Mouse (Mus musculus) heart, adult 11 months (tissue): ENCODE measurements around the gene Hadh.

Experiments
- DNase-seq: peaks from one replicate; pipeline ENCODE4 v3.0.0; 2022

Gene Hadh

GRCm38 (mm10) chr3:131270381-131270780 is 1.5 kb downstream of the Hadh start:
- no peak for DNase-seq

- peak; percentile 92 for DNase-seq
Measured at GRCm38 (mm10) chr3:131266366-131267050, 5.4 kb downstream of the Hadh start.

GRCm38 (mm10) chr3:131265516-131265915 is 6.4 kb downstream of the Hadh start:
- peak; percentile 91 for DNase-seq

GRCm38 (mm10) chr3:131263766-131264486 is 8.0 kb downstream of the Hadh start:
- DNase-seq: peak; percentile 76

DNA sequence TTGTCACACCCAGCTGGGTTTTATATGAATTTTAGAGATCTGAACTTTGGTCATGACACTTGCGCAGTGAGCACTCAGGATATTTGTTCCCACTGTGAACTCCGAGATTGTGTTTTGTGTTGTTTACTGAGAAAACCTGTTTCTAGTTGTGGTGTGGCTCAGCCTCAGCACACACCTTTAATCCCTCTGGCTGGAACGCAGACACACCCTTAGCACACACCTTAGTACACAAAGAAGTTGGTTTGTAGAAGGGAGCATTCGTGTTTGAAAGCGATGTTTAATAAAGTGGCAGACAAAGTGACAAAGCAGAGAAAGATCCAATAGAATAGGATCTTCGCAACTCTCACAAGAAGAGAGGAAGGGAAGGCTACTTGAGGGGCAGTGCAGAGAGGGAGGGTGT is 11.5 kb downstream of the Hadh start:
- peak; percentile 25 for DNase-seq

DNA sequence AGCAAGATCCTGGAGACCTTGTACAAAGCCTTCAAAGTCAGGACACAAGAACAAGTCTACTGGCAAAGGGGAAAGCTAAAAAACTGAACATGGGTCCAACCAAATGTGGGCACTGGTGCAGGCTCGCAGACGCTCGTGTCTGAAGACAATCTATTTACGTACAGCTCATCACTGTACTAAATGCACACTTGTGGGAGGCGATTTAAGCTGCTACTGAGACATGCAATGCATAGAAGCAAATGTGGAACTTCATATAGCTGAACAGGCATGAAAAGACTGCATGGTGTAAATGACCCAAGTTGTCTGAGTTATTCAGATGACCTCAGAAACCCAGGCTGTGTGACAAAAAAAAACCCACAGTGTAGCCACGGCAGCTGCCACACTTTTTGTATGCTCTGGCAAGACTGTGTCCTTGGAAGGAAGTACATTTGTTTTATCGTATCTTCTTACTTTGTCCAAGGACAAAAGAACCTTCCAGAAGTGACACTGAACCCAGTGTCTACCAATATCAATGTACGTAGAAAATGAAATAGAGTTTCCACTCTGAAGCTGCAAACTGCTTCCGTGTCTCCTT is 12.4 kb downstream of the Hadh start:
- DNase-seq: no peak

DNA sequence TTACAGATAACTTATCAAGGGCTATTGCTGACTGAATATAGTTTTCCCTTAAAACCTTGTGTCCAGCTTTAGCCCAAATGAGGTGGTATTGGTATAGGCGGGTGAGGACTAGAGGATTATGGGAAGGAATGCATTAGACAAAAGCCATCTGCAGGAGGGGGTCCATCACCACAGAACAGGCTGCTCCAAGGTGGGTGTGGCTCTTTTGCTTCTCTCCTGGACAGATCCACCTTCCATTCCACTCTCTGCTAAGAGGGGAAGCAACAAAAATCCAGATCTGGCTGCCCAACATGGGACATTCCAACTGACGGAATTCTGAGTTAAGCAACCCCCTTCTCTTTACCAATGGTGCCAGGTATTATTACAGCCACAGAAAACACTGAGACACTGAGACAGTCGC is 13.0 kb downstream of the Hadh start:
- DNase-seq: no peak

DNA sequence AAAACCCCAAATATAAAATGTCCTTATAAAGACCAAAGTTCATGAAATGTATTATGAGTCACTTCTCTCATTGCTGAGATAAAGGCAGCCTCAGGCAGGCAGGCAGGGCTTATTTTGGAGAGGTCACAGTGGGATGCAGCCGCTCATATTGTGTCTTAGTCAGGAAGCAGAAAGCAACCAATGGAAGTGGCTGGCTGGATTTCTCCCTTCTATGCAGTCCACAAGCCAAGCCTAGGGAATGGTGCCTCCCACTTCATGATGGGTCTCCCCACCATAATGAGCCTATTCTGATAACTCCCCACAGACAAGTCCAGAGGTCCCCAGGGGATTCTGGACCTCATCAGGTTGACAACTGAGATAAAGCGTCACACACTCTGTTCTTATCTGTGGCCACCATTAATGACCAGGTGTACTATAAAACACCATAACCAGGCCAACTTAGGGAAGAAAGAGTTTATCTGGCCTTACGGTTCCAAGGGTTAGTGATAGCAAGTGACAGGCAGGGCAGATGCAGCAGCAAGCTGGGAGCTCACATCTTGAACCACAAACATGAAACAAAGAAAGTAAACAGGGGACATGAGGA is 16.4 kb downstream of the Hadh start:
- peak; percentile 74 for DNase-seq

- DNase-seq: no peak
Measured at GRCm38 (mm10) chr3:131254991-131255390, 16.9 kb downstream of the Hadh start.

- DNase-seq: peak; percentile 92
Measured at GRCm38 (mm10) chr3:131251601-131252000, 20.3 kb downstream of the Hadh start.

DNA sequence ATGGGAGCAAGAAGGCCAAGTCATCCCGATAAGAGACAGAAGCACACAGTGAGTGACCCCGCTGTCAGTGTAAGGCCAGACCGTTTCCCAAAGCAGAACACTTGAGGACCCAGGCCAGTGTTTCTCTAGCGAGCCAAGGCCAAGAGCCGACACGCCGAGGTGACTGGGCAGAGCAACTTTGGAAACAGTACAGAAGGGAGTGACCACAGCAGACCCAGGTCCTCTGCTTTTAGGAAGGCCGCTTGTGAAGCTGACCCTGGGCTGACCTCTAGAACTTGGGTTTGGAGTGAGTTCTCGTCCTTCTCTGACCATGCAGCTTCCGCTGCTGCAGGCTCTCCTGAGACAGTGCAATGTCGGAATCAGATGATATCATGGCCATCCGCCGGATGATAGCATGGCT is 20.9 kb downstream of the Hadh start:
- DNase-seq: peak; percentile 91

DNA sequence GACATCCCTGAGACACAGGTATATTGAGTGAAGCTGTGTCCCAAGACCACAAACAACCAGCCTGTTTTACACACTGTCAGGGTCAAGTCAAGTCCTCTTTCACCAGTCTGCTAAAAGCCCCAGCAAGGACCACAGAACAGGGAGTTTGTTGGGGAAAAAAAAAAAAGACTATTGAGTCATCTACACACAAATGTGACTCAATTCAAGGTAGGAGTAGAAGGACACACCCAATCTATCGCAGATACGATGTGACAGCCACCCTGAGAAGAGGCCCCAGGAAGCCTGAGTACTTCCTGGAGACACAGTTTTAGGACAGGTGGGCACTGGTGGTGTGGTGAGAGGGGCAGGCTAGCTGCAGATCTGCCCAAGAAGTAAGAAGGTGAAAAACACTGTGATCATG is 21.6 kb downstream of the Hadh start:
- DNase-seq: no peak

DNA sequence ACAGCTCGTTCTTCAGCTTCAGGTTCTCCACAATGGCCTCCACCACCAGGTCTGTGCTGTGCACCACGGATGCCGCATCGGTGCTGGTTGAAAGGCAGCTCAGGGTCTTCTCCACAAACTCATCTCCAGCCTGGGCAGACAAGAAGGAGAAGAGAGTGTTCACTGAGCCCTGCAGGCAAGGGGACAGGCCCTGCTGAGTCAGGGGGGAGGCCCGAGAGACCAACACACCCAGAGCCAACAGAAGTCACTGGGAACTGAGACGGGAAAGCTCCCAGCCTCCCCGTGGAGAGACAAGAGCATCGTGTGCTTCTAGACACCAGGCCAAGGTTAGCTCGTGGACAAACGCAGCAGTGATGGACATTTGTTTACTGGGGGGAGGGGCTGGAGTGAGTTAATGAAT is 23.5 kb downstream of the Hadh start:
- peak; percentile 81 for DNase-seq

- DNase-seq: no peak
Measured at GRCm38 (mm10) chr3:131247851-131248250, 24.1 kb downstream of the Hadh start.

- peak; percentile 85 for DNase-seq
Measured at GRCm38 (mm10) chr3:131247447-131247846, 24.5 kb downstream of the Hadh start.

- DNase-seq: no peak
Measured at GRCm38 (mm10) chr3:131246579-131247046, 25.3 kb downstream of the Hadh start.

- DNase-seq: peak; percentile 97
Measured at GRCm38 (mm10) chr3:131245766-131246578, 25.9 kb downstream of the Hadh start.

GRCm38 (mm10) chr3:131237785-131238633 is 33.9 kb downstream of the Hadh start:
- DNase-seq: peak; percentile 93

DNA sequence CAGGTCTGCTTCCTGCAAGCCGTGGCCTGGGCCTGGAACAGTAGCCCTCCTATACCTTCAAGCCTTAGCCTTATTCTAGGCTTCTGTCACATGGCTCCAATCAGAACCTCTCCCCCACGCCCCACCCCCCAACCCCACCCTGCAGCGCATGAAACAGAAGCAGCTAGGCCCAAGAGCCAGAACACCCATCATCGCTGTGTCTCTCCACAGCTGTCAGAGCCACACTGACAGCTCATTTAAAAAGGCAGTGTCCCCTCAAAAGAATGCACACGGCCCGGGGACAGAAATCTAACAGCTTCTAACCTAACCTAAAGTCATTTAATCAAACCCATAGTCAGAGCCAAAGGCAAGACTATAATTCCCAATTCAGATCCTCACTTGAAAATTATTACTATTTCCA is 34.8 kb downstream of the Hadh start:
- DNase-seq: no peak

DNA sequence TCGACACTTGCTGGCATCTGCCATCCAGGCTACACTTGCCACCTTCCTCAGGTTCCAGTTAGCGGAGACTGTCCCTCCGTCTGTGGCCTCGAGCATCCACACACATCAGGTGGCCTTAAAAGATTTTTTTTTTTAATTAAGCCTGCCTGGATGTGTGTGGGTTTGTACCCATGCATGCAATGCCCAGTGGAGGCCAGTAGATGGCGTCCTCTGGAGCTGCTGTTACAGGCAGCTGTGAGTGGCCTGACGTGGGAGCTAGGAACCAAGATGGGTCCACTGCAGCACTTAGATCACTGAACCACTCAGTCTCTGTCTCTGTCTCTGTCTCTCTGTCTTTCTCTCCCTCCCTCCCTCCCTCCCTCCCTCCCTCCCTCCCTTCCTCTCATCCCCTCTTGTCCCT is 43.8 kb downstream of the Hadh start:
- no peak for DNase-seq

DNA sequence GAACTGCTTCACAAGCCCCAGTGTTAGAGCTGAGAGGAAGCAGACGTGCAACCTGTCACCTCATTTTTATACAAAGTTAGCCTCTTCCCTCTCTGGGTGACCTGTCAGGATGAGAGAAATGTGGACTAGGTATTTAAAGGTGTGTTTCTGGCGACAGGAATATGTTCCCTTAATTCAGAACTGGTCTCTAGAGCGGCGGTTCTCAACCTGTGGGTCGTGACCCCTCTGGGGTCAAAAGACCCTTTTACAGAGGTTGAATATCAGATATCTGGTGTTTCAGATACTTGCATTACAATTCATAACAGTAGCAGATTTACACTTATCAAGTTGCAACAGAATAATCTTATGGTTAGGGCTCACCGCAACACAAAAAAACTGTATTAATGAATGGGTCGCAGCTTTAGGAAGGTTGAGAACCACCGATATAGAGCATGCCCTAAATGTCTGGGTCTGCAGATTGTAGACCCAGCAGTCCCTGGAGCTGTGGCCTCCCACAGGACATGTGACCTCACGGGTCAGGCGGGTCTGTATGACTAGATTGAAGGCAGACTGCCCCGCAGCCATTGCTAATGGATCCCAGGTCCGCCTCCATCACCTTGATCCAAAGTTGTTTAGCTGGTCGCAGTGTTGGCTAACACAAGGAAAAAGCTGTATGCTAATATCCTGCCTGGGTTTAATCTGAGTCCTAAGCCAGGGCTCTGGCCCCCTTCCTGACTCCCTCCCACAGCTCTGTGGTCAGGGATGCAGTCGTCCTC is 53.1 kb downstream of the Hadh start:
- DNase-seq: no peak
